Mouse (Mus musculus) kidney, adult 11 months (tissue): Measurements from ENCODE around the gene Mfap3.
A peak's percentile ranks its signal among the peaks of the same experiment; 100 is the strongest.

ENCODE experiments used
- DNase-seq: peaks from one replicate; pipeline ENCODE4 v3.0.0; 2022

The Mfap3 gene

GRCm38 (mm10) chr11:57518091-57518750, at the start of gene Mfap3, which contains the start of gene Fam114a2:
Gene Mfap3 (plus strand): TSS chr11:57518664.
Gene Fam114a2 (minus strand): TSS chr11:57518617.
- peak; percentile 83 for DNase-seq

- DNase-seq = no peak
Observed at GRCm38 (mm10) chr11:57468706-57469105, 49.8 kb upstream of the Mfap3 start.

GRCm38 (mm10) chr11:57470056-57470455, 48.4 kb upstream of the Mfap3 start:
- DNase-seq = no peak

DNA sequence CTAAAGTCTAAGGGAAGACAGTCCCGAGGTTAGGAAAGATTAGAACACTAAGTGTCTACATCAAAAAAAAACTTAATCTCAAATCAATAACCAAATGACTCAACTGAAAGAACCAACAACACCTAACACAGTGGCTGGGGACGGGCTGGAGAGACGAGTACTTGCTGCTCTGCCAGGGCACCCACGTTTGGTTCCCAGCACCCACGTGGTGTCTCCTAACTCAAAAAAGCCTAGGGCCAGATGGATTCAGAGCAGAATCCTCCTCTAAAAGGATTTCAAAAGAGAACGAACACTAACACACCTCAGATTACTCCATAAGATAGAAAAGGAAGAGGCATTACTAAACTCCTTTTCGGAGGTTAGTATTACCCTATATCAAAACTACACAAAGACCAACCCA, 47.5 kb upstream of the Mfap3 start:
- no peak for DNase-seq

DNA sequence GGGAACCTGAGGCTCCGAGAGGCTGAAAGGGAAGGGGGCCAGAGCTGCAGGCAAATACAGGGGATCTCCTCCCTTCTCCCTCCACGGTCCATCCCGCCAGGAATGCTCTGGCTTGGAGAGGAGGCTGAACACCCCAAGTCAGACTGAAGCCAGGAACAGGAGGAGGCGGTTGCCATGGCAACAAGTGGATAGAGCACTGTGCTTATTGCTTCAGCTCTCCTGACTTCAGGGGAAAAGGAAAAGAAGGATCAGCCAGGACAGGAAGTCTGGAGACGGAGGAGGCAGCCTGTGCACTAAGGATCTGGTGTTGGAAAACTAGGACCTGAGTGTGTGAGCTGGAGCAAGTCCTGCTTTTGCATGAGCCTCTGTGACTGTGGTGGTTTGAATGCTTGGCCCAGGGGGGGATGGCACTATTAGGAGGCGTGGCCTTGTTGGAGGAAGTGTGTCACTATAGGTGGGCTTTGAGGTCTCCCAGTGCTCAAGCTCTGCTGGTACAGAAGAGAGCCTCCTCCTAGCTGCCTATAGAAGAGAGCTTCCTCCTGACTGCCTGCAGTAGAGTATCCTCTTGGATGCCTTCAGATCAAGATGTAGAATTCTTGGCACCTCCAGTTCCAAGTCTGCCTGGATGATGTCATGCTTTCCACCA, 44.0 kb upstream of the Mfap3 start:
- no peak for DNase-seq

DNA sequence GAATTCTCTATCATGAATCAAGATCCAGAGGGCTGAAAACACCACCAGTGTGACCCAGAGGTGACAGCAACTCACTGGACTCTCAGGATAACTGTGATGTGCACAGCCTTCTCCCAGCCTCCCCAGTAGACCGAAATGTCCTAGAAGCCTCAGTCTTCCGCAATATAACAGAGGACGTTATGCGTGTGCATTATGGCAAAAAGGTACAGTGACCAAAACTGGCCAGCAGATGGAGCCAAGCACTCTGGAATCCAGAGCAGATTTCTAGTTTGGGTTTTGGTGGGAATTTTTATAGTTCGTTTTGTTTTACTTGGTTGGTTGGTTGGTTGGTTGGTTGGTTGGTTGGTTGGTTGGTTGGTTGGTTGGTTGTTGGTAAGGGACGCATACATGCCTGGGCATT, 43.3 kb upstream of the Mfap3 start:
- DNase-seq = no peak

DNA sequence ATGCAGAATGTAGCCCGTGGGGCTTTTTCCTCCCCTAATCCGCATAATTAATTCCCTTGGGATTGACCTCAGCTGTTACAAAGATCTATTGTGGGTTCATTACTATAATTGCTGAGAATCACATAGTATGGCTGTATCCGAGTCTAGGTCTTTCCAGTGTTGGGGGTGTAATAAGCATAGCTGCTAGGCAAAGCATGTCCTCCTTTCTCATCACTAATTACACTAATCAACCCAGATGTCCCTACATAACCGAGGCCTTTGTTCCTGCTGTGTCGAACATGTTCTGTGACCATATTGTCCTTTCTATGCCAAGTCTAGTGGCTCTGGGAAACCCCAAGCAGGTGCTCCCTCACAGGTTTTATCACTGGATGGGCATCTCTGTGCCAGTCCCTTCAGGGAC, 40.4 kb upstream of the Mfap3 start:
- no peak for DNase-seq

DNA sequence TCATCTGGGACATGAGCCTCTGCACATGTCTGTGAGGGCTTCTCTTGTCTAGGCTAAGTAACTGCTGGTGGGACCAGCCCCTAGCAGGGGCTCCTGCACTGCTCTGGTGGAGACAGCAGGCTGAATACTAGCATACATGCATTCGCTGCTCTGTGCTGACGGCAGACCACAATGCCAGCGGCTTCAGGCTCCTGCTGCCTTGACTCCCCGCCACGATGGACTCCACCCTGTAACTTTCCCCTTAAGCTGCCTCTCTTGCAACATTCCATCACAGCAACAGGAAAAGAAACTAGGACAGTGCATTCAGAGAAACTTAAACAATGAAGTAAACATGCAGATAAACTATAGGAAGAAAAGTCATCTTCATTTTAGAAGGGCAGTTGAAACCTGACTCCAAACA, 30.0 kb upstream of the Mfap3 start:
- no peak for DNase-seq

- DNase-seq = no peak
Observed at GRCm38 (mm10) chr11:57496462-57497039, 21.9 kb upstream of the Mfap3 start.

DNA sequence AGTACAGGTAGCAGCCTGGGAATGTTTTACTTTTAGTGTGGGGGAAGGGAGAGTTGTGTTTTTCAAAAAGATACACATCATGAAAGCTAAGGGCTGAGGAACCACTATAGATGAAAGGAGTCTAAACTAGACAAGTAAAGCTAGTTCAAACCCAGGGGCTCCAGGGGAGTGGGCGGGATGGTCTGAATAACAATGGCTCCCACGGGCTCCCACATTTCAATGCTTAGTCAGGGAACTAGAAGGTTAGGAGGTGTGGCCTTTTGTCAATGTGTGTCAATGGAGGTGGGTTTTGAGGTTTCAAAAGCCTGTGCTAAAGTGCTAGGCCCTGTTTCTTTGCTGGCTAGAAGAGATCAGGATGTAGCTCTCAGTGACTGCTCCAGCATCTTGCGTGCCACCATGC, 20.8 kb upstream of the Mfap3 start:
- DNase-seq = no peak

- DNase-seq = no peak
Observed at GRCm38 (mm10) chr11:57498215-57498614, 20.2 kb upstream of the Mfap3 start.

GRCm38 (mm10) chr11:57503155-57503554, 15.3 kb upstream of the Mfap3 start:
- no peak for DNase-seq

DNA sequence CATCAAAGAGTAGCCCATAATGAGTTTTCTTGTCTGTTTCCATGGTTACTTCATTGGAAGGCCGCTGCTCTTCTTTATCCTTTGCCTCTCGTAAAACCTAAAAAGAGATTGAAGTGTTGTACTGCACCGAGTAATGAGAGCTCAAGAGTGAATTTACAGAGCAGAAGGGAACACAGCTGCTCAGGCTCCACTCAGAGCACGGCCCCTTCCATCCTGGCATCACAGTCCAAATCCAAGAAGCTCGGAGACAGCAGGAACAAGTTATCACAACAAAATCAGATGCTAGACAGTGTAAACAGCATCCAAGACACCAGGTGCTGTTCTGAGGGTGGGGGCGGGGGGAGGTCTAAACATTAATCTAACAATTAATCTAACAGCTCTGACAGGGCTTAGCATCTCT, 11.6 kb upstream of the Mfap3 start:
- no peak for DNase-seq

GRCm38 (mm10) chr11:57515218-57515617, 3.2 kb upstream of the Mfap3 start:
- no peak for DNase-seq

DNA sequence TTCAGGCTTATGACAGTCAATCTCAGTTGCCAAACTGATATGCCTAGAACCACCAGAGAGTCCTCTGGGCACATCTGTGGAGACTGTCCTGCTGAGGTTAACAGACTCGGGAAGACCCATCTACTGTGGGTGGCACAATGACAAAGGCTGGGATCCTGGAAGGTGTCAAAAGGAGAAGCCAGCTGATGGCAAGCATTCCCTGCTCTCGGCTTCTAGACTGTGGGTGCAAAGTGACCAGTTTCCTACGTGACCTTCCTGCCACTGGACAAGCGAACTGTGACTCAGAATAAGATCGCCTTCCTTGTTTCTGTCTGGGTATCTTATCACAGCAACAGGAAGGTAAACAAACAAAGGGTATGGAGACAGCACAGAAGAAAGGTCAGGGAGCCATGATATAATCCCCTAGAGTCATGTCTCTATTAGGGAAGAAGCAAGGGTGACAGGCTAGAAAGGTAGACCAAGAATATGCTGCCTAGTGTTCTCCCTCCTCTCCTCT, 1.5 kb upstream of the Mfap3 start:
- DNase-seq = no peak

GRCm38 (mm10) chr11:57518751-57519148, 286 bp downstream of the Mfap3 start:
- no peak for DNase-seq

DNA sequence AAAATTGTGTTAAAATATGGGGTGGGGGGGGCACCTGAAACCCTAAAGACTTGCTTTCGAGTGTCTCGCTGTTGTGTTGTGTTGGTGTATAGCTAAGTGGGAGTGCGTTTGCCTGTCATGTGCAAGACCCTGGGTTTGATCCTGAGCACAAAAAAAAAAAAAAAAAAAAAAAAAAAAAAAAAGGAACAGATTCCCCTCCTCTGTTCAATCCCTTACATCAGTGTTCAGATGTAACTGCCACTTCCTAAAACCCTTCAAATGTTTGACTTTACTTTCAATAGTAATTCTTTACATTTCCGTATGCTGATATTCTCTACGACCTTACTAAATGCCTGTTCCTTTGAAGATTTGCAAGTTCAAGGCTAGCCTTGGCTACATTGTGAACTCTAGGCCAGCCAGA, 840 bp downstream of the Mfap3 start:
- DNase-seq = no peak

GRCm38 (mm10) chr11:57521206-57521605, 2.7 kb downstream of the Mfap3 start:
- DNase-seq = no peak

- DNase-seq = no peak
Observed at GRCm38 (mm10) chr11:57522046-57522445, 3.6 kb downstream of the Mfap3 start.

DNA sequence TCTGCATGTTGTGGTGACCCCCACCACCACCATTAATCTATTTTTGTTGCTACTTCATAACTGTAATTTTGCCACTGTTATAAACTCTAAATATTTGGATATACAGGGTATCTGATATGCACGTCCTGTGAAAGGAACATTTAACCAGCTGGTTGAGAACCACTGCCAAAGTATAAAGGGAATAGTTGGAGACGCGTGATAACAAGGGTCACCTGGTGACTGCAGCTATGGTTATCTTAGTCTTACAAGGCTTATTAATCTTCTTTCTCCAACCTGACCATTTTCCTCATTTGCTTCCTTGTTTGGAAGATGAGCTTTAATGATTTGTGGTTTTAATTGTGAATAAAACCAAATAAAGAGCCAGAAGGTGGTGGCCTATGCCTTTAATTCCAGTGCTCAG, 5.0 kb downstream of the Mfap3 start:
- no peak for DNase-seq

DNA sequence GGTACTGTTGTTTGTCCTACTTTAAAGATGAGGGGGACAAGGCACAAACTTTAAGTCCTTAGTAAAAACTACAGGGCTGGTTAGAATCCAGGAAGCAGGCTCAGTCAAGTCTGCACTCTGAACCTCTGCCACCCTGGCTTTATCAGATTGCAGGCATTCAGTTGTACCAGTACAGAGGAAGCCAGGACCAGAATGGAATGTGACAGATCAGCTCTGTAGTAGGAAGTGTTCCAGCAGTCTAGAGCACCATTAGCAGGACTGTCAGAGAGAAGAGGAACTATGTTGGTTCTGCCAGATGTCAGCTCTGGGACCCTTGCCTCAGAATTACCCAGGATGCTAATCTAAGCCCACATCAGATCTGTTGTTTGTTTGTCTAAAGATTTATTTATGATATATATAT, 6.1 kb downstream of the Mfap3 start:
- DNase-seq = peak; percentile 7

- no peak for DNase-seq
Observed at GRCm38 (mm10) chr11:57525900-57526299, 7.4 kb downstream of the Mfap3 start.

- DNase-seq = no peak
Observed at GRCm38 (mm10) chr11:57527506-57527905, 9.0 kb downstream of the Mfap3 start.

- DNase-seq = no peak
Observed at GRCm38 (mm10) chr11:57529111-57529510, 10.6 kb downstream of the Mfap3 start.
